Mouse (Mus musculus): ENCODE data around the gene Gpr143. TPM values are rescaled to one million over a fixed set of nuclear protein-coding genes. Genes with fewer than 3 reads are reported as not detected.
"Not testable (repeated sequence)": the region's sequence is repeated elsewhere in the genome, so short reads cannot be mapped to it uniquely, and the experiment has no call there.

Gene Gpr143
- polyA plus RNA-seq, 1 experiment from 2014 or later: 0.15 TPM

GRCm38 (mm10) chrX:152769600-152770157 lies 12.0 kb upstream of the Gpr143 start:
- Histone ChIP-seq H3K27ac (0 out of 2 replicates have a peak overlapping the region, but pooled peaks have one; percentile 25), H3K4me3 (replicated peaks) (peak overlapping the region; percentile 58), H3K36me3 (replicated peaks) (no peaks in the 10 kb centered on the region), H3K9me3 (no peaks in the 10 kb centered on the region), H3K4me2 (peak overlapping the region; percentile 63), H3K4me1 (no peaks in the 10 kb centered on the region), H3K9ac (peak overlapping the region; percentile 60), H3K27me3 (peaks cover 41% of the 10 kb centered on the region)
- peak; percentile 95 for ATAC-seq (ENCODE audit: low FRiP score)
- WGBS: 14% methylated on average over 41 of the region's 48 CpGs

- no peaks in the 10 kb centered on the region for H3K36me3 ChIP-seq (replicated peaks)
- WGBS: 56% methylated on average over 1 of the region's 1 CpGs
- H3K27ac ChIP-seq: no peak overlapping the region
- no peak for ATAC-seq (ENCODE audit: low FRiP score)
- no peaks in the 10 kb centered on the region for H3K4me1 ChIP-seq
- no peak overlapping the region for H3K9ac ChIP-seq
- no peak overlapping the region for H3K4me2 ChIP-seq
- 0 out of 2 replicates have a peak, but pooled peaks cover 26% of the 10 kb centered on the region for H3K27me3 ChIP-seq
- H3K9me3 ChIP-seq: no peaks in the 10 kb centered on the region
- no peak overlapping the region for H3K4me3 ChIP-seq (replicated peaks)
Measured at GRCm38 (mm10) chrX:152788129-152788528, 6.4 kb downstream of the Gpr143 start.

GRCm38 (mm10) chrX:152788611-152789010 lies 6.9 kb downstream of the Gpr143 start:
- H3K4me3 ChIP-seq (replicated peaks): no peak overlapping the region
- 67% methylated on average over 2 of the region's 2 CpGs for WGBS
- no peak for ATAC-seq (ENCODE audit: low FRiP score)
- H3K9me3 ChIP-seq: no peaks in the 10 kb centered on the region
- H3K9ac ChIP-seq: no peak overlapping the region
- no peak overlapping the region for H3K27ac ChIP-seq
- H3K36me3 ChIP-seq (replicated peaks): no peaks in the 10 kb centered on the region
- 0 out of 2 replicates have a peak, but pooled peaks cover 26% of the 10 kb centered on the region for H3K27me3 ChIP-seq
- no peaks in the 10 kb centered on the region for H3K4me1 ChIP-seq
- no peak overlapping the region for H3K4me2 ChIP-seq

GRCm38 (mm10) chrX:152805317-152805716 lies 23.6 kb downstream of the Gpr143 start:
- no peaks in the 10 kb centered on the region for H3K9me3 ChIP-seq
- no peaks in the 10 kb centered on the region for H3K4me1 ChIP-seq
- no peak overlapping the region for H3K27ac ChIP-seq
- no peak for ATAC-seq (ENCODE audit: low FRiP score)
- no peaks in the 10 kb centered on the region for H3K36me3 ChIP-seq (replicated peaks)
- H3K4me2 ChIP-seq: no peak overlapping the region
- H3K9ac ChIP-seq: no peak overlapping the region
- H3K27me3 ChIP-seq: no peaks in the 10 kb centered on the region
- H3K4me3 ChIP-seq (replicated peaks): no peak overlapping the region

- Histone ChIP-seq H3K27me3 (0 out of 2 replicates have a peak, but pooled peaks cover 5% of the 10 kb centered on the region), H3K36me3 (replicated peaks) (no peaks in the 10 kb centered on the region), H3K4me3 (replicated peaks) (no peak overlapping the region), H3K9ac (no peak overlapping the region), H3K27ac (no peak overlapping the region), H3K4me1 (no peaks in the 10 kb centered on the region), H3K9me3 (no peaks in the 10 kb centered on the region), H3K4me2 (no peak overlapping the region)
- 94% methylated on average over 3 of the region's 3 CpGs for WGBS
- no peak for ATAC-seq (ENCODE audit: low FRiP score)
Measured at GRCm38 (mm10) chrX:152813339-152813738, 31.6 kb downstream of the Gpr143 start.

GRCm38 (mm10) chrX:152818996-152819395 lies 37.3 kb downstream of the Gpr143 start:
- no peak overlapping the region for H3K4me3 ChIP-seq (replicated peaks)
- H3K27ac ChIP-seq: no peak overlapping the region
- H3K36me3 ChIP-seq (replicated peaks): no peaks in the 10 kb centered on the region
- no peak for ATAC-seq (ENCODE audit: low FRiP score)
- H3K27me3 ChIP-seq: 0 out of 2 replicates have a peak, but pooled peaks cover 5% of the 10 kb centered on the region
- H3K9ac ChIP-seq: no peak overlapping the region
- H3K4me2 ChIP-seq: no peak overlapping the region
- H3K4me1 ChIP-seq: no peaks in the 10 kb centered on the region
- H3K9me3 ChIP-seq: no peaks in the 10 kb centered on the region

- H3K4me3 ChIP-seq (replicated peaks); ATAC-seq (ENCODE audit: low FRiP score); H3K4me1 ChIP-seq; H3K9ac ChIP-seq; H3K9me3 ChIP-seq; H3K4me2 ChIP-seq; H3K27ac ChIP-seq; H3K27me3 ChIP-seq; H3K36me3 ChIP-seq (replicated peaks): not testable (repeated sequence)
- WGBS: no CpG with 5 or more reads among the region's 1 CpGs
Measured at GRCm38 (mm10) chrX:152831003-152831550, 49.4 kb downstream of the Gpr143 start.

- not testable (repeated sequence) for H3K4me2 ChIP-seq; ATAC-seq (ENCODE audit: low FRiP score); H3K36me3 ChIP-seq (replicated peaks); H3K27me3 ChIP-seq; H3K27ac ChIP-seq; H3K4me3 ChIP-seq (replicated peaks); H3K9ac ChIP-seq; H3K4me1 ChIP-seq; H3K9me3 ChIP-seq
- WGBS: 32% methylated on average over 5 of the region's 5 CpGs
Measured at GRCm38 (mm10) chrX:152834940-152835339, 53.2 kb downstream of the Gpr143 start.

GRCm38 (mm10) chrX:152855076-152855772 lies 73.5 kb downstream of the Gpr143 start:
- no peak for ATAC-seq (ENCODE audit: low FRiP score)
- H3K27me3 ChIP-seq: 0 out of 2 replicates have a peak, but pooled peaks cover 4% of the 10 kb centered on the region
- WGBS: 95% methylated on average over 3 of the region's 3 CpGs
- no peak overlapping the region for H3K4me3 ChIP-seq (replicated peaks)
- H3K27ac ChIP-seq: no peak overlapping the region
- H3K9me3 ChIP-seq: 0 out of 2 replicates have a peak, but pooled peaks cover 6% of the 10 kb centered on the region
- no peak overlapping the region for H3K9ac ChIP-seq
- H3K36me3 ChIP-seq (replicated peaks): no peaks in the 10 kb centered on the region
- no peak overlapping the region for H3K4me2 ChIP-seq
- no peaks in the 10 kb centered on the region for H3K4me1 ChIP-seq

Other genes starting within 250 kb of the Gpr143 start
- not detected in 2 replicates for gene Cldn34a, start 218.6 kb upstream of the Gpr143 start, polyA plus RNA-seq (2016; fragmentation: Nextera tagmentation; extraction: Ambion mirVana)
- gene Shroom2, start 12.5 kb upstream of the Gpr143 start, polyA plus RNA-seq (2016; fragmentation: Nextera tagmentation; extraction: Ambion mirVana): 17.8 and 19.3 TPM in 2 replicates
- 3.3 and 5.1 TPM in 2 replicates for gene Usp51, start 224.5 kb downstream of the Gpr143 start, polyA plus RNA-seq (2016; fragmentation: Nextera tagmentation; extraction: Ambion mirVana)

All from forebrain, embryonic 12.5 days (tissue).